Mouse (Mus musculus) liver, embryonic 12.5 days (tissue): ENCODE results near the gene Sh3rf1. TPM values are rescaled to one million over a fixed set of nuclear protein-coding genes. Genes with fewer than 3 reads are reported as not detected.

Experiments
- ATAC-seq: fragments of 200-750 bp; cut with Nextera tagmentation; 2 replicates; pipeline ENCODE4 v1.8.0; 2017; ENCODE audit warnings: moderate number of reproducible peaks, mild to moderate bottlenecking, moderate library complexity
- H3K27ac ChIP-seq: fragments of 300-500 bp; sonication (generic); 2 replicates; pipeline ENCODE4 v1.5.1; 2016; ENCODE audit warnings: mild to moderate bottlenecking
- H3K27me3 ChIP-seq: fragments of 300-500 bp; sonication (generic); replicated peaks from 2 replicates; pipeline ENCODE4 v1.6.1; 2016; ENCODE audit warnings: mild to moderate bottlenecking, moderate library complexity
- H3K36me3 ChIP-seq: fragments of 300-500 bp; sonication (generic); 2 replicates; pipeline ENCODE4 v1.6.1; 2016; ENCODE audit warnings: mild to moderate bottlenecking, moderate library complexity
- H3K4me1 ChIP-seq: fragments of 300-500 bp; sonication (generic); 2 replicates; pipeline ENCODE4 v1.6.1; 2016
- H3K4me2 ChIP-seq: fragments of 300-500 bp; sonication (generic); 2 replicates; pipeline ENCODE4 v1.6.1; 2016; ENCODE audit warnings: mild to moderate bottlenecking, moderate library complexity
- H3K4me3 ChIP-seq: fragments of 300-500 bp; sonication (generic); 2 replicates; pipeline ENCODE4 v1.5.1; 2016; ENCODE audit warnings: mild to moderate bottlenecking, moderate library complexity
- H3K9ac ChIP-seq: fragments of 300-500 bp; sonication (generic); 2 replicates; pipeline ENCODE4 v1.6.1; 2016; ENCODE audit warnings: mild to moderate bottlenecking, moderate library complexity
- H3K9me3 ChIP-seq: fragments of 300-500 bp; sonication (generic); replicated peaks from 2 replicates; pipeline ENCODE4 v1.6.1; 2016; ENCODE audit warnings: mild to moderate bottlenecking, moderate library complexity
- WGBS: fragments of 180-500 bp; shearing (Covaris S2); methylation state at CpG from one replicate; pipeline ENCODE4 v1.1.7; 2016; ENCODE audit not compliant: insufficient replicate concordance; 5-methylcytosine and 5-hydroxymethylcytosine counted together
- polyA plus RNA-seq: library from polyadenylated mRNA; unstranded; fragments of >200 nt; fragmentation: Nextera tagmentation; extraction: Ambion mirVana; gene quantifications from 2 replicates; pipeline ENCODE4 v1.2.1, GENCODE M21; 2016

The Sh3rf1 gene
- polyA plus RNA-seq, 1 experiment from 2014 or later = 2.8 TPM

- H3K27me3 ChIP-seq = no peaks in the 10 kb centered on the region
- H3K4me2 ChIP-seq = no peak overlapping the region
- 52% methylated on average over 5 of the region's 5 CpGs for WGBS
- H3K9ac ChIP-seq = no peak overlapping the region
- H3K4me1 ChIP-seq = no peaks in the 10 kb centered on the region; the same call in 1 of the 2 replicates
- no peak overlapping the region for H3K4me3 ChIP-seq
- no peaks in the 10 kb centered on the region for H3K36me3 ChIP-seq
- no peak overlapping the region for H3K27ac ChIP-seq
- H3K9me3 ChIP-seq = 0 out of 2 replicates have a peak, but pooled peaks cover 5% of the 10 kb centered on the region
- ATAC-seq = no peak
Observed at GRCm38 (mm10) chr8:61203035-61203826, 20.4 kb upstream of the Sh3rf1 start.

DNA sequence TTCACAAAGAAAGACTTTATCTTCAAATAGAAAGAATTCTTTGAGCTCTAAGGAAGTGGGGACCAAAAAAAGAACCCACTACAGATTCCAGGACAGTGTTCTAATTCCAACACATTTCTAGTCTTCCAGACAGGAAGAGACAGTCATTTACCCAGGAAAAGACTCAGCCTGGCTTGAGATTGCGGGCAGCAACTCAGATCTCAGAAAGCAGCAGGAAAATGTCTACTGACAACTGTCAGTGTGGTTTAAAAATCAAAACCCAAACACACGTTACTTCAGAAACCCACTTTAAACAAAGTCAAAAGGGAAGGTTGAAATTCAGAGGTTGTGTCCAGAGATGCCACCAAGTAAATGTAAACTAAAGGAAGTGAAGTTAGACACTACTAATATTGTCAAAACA is 16.8 kb upstream of the Sh3rf1 start:
- H3K36me3 ChIP-seq = no peaks in the 10 kb centered on the region
- H3K27me3 ChIP-seq = no peaks in the 10 kb centered on the region
- ATAC-seq = no peak
- no peak overlapping the region for H3K4me2 ChIP-seq
- H3K4me1 ChIP-seq = no peaks in the 10 kb centered on the region
- no peak overlapping the region for H3K4me3 ChIP-seq
- no peak overlapping the region for H3K9ac ChIP-seq
- H3K9me3 ChIP-seq = no peaks in the 10 kb centered on the region
- no peak overlapping the region for H3K27ac ChIP-seq
- 35% methylated on average over 2 of the region's 2 CpGs for WGBS

- Histone ChIP-seq H3K36me3 (no peaks in the 10 kb centered on the region), H3K4me3 (no peak overlapping the region), H3K27ac (no peak overlapping the region), H3K9me3 (no peaks in the 10 kb centered on the region), H3K27me3 (no peaks in the 10 kb centered on the region), H3K4me2 (no peak overlapping the region), H3K4me1 (no peaks in the 10 kb centered on the region), H3K9ac (no peak overlapping the region)
- 78% methylated on average over 4 of the region's 4 CpGs for WGBS
- ATAC-seq = no peak
Observed at GRCm38 (mm10) chr8:61207636-61208035, 16.0 kb upstream of the Sh3rf1 start.

DNA sequence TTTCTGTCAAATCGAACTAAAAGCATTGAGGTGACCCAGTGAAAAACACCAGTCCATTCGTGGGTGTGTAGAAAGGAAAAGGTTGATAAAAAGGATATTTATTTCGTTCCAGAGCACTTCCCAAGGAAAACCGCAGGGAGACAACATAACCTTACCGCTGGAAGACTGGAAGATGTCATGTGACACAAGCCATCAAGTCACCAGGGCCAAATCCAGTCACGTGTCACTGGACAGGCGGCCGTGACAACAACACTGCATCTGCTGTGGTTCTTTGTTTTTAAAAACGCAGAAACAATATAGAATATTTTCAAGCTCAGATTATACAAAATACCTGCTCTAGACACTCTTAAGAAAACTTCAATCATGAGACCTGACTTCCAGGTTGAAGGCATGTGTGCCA is 15.0 kb upstream of the Sh3rf1 start:
- Histone ChIP-seq H3K9me3 (no peaks in the 10 kb centered on the region), H3K27me3 (no peaks in the 10 kb centered on the region), H3K9ac (no peak overlapping the region), H3K27ac (no peak overlapping the region), H3K4me3 (no peak overlapping the region), H3K4me1 (no peaks in the 10 kb centered on the region), H3K36me3 (no peaks in the 10 kb centered on the region), H3K4me2 (no peak overlapping the region)
- WGBS = 68% methylated on average over 9 of the region's 9 CpGs
- no peak for ATAC-seq

DNA sequence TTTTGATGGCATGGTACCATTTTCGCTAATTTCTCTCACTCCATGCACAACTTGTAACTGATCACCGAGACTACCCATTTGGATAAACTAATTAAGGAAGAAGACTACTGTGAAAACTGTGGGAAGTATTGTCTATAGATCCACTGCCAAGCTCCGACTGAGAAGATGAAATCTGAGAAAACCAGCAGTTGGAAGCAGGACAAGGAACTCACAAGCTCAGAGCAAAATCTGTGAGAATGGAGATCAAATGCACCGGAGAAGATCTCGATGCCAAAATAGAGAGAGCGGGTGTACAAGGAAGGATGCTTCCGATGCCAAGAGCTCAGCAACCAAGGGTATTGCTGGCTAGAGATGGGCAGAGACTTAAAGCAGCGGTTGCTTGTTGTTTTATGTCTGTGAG is 12.8 kb upstream of the Sh3rf1 start:
- no peak for ATAC-seq
- 75% methylated on average over 8 of the region's 8 CpGs for WGBS
- Histone ChIP-seq H3K4me3 (no peak overlapping the region), H3K4me1 (no peaks in the 10 kb centered on the region), H3K27ac (no peak overlapping the region), H3K9ac (no peak overlapping the region), H3K36me3 (no peaks in the 10 kb centered on the region), H3K9me3 (no peaks in the 10 kb centered on the region), H3K27me3 (no peaks in the 10 kb centered on the region), H3K4me2 (no peak overlapping the region)

DNA sequence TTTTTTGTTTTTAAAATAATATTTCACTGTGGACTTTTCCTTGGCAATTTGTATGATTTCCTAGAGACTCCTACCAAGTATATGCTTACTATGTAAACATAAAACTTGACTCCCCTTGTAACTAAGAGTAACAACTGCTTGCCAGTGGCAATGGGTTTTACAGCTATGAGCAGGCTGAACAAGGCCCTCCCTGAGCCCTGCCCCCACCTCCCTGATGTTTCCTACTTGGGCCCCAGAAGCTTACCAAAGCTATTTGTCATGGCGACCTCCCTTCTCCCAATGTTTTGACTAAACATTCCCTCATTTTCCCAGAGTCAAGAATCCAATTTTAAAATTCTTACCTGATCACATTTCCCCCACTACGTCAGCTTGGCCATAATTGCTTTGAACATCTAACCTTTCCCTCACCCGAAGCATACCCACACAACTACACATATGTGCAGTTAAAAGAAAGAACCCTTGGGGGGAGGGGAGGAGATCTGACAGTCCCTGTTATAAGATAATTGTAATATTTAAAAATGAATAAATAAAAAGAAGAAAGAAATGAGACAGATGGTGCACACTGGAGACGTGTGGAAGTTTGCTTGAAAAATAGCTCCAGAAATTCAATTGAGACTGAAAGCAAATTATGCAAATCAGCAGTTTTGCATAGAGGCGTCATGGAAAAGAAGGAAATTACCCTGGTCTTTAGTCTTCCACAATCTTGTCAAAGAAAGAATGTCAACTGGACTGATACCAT is 8.4 kb upstream of the Sh3rf1 start:
- H3K36me3 ChIP-seq = no peaks in the 10 kb centered on the region
- no peaks in the 10 kb centered on the region for H3K9me3 ChIP-seq
- H3K4me2 ChIP-seq = no peak overlapping the region
- no peak overlapping the region for H3K9ac ChIP-seq
- no peak overlapping the region for H3K27ac ChIP-seq
- H3K4me1 ChIP-seq = no peaks in the 10 kb centered on the region
- no peak overlapping the region for H3K4me3 ChIP-seq
- 63% methylated on average over 5 of the region's 5 CpGs for WGBS
- H3K27me3 ChIP-seq = no peaks in the 10 kb centered on the region
- no peak for ATAC-seq

GRCm38 (mm10) chr8:61217017-61217416 is 6.7 kb upstream of the Sh3rf1 start:
- no peak for ATAC-seq
- WGBS = 62% methylated on average over 3 of the region's 3 CpGs
- H3K27me3 ChIP-seq = peaks cover 5% of the 10 kb centered on the region; the same call in 1 of the 2 replicates

GRCm38 (mm10) chr8:61217426-61217825 is 6.2 kb upstream of the Sh3rf1 start:
- Histone ChIP-seq H3K27ac (no peak overlapping the region), H3K9me3 (no peaks in the 10 kb centered on the region), H3K9ac (no peak overlapping the region), H3K36me3 (no peaks in the 10 kb centered on the region), H3K4me2 (no peak overlapping the region), H3K4me3 (no peak overlapping the region), H3K4me1 (no peaks in the 10 kb centered on the region), H3K27me3 (peaks cover 5% of the 10 kb centered on the region; the same call in 1 of the 2 replicates)
- WGBS = 74% methylated on average over 8 of the region's 8 CpGs
- ATAC-seq = no peak

More at GRCm38 (mm10) chr8:61217017-61217416, 6.7 kb upstream of the Sh3rf1 start:
- no peaks in the 10 kb centered on the region for H3K4me1 ChIP-seq
- no peaks in the 10 kb centered on the region for H3K9me3 ChIP-seq
- no peak overlapping the region for H3K27ac ChIP-seq
- H3K36me3 ChIP-seq = no peaks in the 10 kb centered on the region
- no peak overlapping the region for H3K9ac ChIP-seq
- H3K4me2 ChIP-seq = no peak overlapping the region
- no peak overlapping the region for H3K4me3 ChIP-seq

GRCm38 (mm10) chr8:61218439-61218838 is 5.2 kb upstream of the Sh3rf1 start:
- Histone ChIP-seq H3K4me2 (no peak overlapping the region), H3K9ac (no peak overlapping the region), H3K4me1 (no peaks in the 10 kb centered on the region), H3K9me3 (no peaks in the 10 kb centered on the region), H3K27me3 (peaks cover 10% of the 10 kb centered on the region; the same call in 1 of the 2 replicates), H3K27ac (no peak overlapping the region), H3K4me3 (no peak overlapping the region), H3K36me3 (no peaks in the 10 kb centered on the region)
- no peak for ATAC-seq
- 78% methylated on average over 2 of the region's 2 CpGs for WGBS

- Histone ChIP-seq H3K4me2 (peak overlapping the region; percentile 91), H3K9ac (peak overlapping the region; percentile 77), H3K27me3 (peaks cover 25% of the 10 kb centered on the region), H3K9me3 (no peaks in the 10 kb centered on the region), H3K4me1 (peaks cover 9% of the 10 kb centered on the region; the same call in 1 of the 2 replicates), H3K36me3 (peaks cover 4% of the 10 kb centered on the region; the same call in 1 of the 2 replicates), H3K4me3 (peak overlapping the region; percentile 70), H3K27ac (no peak overlapping the region; the same call in 1 of the 2 replicates)
- WGBS = 22% methylated on average over 5 of the region's 5 CpGs
- no peak for ATAC-seq
Observed at GRCm38 (mm10) chr8:61223283-61223682, 389 bp upstream of the Sh3rf1 start.

DNA sequence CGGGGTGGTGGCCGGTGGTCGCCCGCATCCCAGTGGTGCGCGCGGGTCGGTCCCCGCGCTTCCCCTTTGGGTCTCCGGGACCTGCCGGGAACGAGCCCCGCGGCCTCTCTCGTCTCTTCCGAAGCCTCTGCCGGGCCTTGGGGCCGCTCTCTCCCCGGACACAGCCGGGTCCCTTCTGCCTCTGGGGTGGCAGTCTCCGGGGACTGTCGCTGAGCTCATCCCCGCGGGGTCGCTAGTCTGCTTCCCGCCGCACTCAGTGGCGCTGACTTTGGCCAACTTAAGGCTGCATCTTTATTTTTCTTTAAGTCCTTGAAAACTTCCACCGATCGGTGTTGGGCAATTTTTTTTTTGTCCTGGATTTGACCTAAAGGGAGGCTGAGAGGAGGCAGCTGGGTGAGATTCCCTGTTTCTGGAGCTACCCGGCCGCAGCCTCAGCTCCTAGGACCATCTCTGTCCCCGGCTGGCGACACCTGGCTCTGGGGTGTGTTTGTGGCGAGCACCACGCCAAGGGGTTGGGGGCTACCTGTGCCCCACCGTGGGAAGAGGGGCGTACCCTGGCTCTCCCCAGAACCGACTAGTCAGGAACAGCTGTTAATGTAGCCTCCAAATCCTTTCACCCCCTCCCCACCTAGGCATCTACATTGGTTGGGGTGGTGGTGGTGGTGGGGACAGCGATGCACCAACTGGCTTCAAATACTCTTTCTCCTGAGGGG is 864 bp downstream of the Sh3rf1 start:
- H3K36me3 ChIP-seq = peaks cover 4% of the 10 kb centered on the region; the same call in 1 of the 2 replicates
- peaks cover 25% of the 10 kb centered on the region for H3K27me3 ChIP-seq
- peak overlapping the region; percentile 91 for H3K4me2 ChIP-seq
- under 1% methylated on average over 41 of the region's 41 CpGs for WGBS
- peak overlapping the region; percentile 58 for H3K27ac ChIP-seq
- H3K9me3 ChIP-seq = no peaks in the 10 kb centered on the region
- peaks cover 9% of the 10 kb centered on the region for H3K4me1 ChIP-seq
- peak; percentile 68 for ATAC-seq
- peak overlapping the region; percentile 70 for H3K4me3 ChIP-seq
- H3K9ac ChIP-seq = peak overlapping the region; percentile 77
